Mouse (Mus musculus): ENCODE results near the gene Adtrp.

DNA sequence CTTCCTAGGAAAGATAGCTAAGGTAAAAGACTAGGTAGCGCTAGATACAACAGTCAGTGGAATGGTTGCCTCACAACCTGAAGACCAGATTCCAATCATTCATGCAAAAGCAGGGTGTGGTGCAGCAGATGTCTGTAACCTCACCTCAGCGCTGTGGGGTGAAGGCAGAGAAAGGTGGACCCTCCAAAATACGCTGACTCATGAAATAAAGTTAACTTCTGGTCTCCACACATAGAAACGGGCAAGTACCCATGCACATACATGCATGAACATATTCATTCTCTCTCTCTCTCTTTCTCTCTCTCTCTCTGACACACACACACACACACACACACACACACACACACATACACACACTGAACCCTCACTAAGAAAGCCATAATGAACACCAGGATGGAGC lies 30.8 kb downstream of the Adtrp start:
- no peak for TF ChIP-seq FLI1 (IDR thresholded peaks at IDR 0.05; ENCODE audit: low read length)
- TF ChIP-seq GATA1 (IDR thresholded peaks at IDR 0.05; ENCODE audit: borderline replicate concordance, low read length) = no peak
